Mouse (Mus musculus): ENCODE measurements around the gene Pbx4.

Pbx4 gene

DNA sequence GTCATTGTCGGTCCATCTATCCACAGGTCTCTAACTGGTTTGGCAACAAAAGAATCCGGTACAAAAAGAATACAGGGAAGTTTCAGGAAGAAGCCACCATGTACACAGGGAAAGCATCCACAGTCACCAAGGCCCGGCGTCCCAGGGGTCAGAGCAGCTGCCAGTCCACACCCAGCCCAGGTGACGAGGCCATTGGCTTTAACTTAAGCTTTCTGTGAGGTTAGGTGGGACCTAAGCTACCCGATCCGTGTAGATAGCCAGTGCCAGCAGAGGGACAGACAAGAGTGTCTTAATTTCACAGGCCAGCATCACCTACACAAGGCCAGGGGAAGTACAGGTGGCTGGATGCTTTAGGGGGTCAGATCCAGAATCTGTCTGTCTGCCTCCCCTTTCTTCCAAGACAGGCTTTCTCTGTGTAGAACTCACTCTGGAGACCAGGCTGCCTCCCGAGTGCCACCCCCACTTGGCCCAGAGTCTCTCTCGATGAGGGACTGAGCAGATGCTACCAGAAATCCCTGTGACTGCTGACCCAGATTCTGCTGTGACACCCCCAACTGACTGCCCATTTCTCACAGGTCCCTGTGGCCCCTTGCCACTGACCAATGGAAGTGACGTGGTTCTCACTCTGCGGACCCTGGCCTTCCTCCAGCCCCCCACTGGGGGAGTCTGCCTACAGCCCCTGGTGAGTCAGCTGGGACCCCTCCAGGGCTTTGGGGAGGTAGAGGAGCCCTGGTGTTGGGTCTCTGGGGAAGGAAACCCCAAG lies 37.9 kb downstream of the Pbx4 start:
- DNase-seq (ENCODE audit: low read depth in 2 of 2, low spot score in 2 of 2) = no peak

DNA sequence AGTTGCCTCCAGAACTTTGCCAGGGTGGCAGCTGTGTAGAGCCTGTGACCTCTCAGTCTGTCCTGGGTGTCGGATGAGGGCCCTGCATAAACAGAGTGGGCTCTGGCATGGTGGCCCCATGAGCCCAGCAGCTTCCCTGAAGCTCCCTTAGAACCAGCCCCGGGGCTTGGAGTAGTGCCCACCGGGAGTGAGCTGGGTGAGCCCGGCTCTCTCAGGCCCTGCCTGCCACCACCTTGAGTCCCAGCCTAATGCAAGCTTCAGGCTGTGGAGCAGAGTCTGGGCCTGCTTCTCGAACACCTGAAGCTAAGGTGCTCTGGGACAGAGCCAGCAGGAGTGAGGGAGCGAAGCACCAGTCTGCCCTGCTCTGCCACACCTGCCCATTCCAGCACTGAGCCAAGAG lies 38.6 kb downstream of the Pbx4 start:
- no peak for DNase-seq (ENCODE audit: low read depth in 2 of 2, low spot score in 2 of 2)

DNA sequence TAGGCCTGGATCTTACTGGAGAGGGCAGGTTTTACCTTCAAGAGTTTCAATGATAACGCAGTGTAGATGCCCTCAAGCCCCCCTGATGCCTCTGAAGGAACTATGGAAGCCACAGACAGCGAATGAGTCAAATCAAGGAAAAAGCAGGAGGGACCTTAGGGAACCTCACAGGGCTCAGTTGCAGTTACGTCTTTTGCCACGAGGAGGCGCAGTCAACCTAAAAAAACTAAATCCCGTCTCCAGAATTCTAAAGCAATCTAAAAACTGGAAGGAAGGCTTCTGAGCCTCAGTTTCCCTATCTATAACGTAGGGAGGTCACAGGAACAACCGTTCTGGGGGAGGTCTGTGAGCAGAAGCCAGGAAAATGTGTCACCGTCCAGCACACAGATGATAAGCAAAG lies 41.9 kb downstream of the Pbx4 start:
- peak in 1 of 2 experiments; percentile 54 for DNase-seq (ENCODE audit: low read depth in 2 of 2, low spot score in 2 of 2)

DNA sequence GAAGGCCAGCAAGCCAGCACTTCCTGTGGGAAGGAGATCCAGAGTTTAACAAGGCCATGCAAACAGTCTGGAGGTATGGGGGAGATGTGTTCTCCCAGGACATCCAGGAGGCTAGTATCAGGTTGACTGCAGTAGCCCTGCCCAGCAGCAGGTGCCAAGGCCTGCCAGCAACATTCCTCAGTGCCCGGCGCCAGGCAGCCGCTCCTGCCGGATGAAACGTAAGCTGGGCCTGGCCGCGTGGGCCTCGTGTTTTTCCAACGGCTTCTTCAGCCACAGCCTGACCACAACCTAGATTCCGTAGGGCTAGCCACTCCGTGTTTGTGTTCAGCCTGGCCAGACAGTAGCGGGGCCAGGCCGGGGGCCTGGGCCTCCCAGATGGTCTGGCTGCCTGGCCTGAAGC lies 42.4 kb downstream of the Pbx4 start:
- no peak for DNase-seq (ENCODE audit: low read depth in 2 of 2, low spot score in 2 of 2)

DNA sequence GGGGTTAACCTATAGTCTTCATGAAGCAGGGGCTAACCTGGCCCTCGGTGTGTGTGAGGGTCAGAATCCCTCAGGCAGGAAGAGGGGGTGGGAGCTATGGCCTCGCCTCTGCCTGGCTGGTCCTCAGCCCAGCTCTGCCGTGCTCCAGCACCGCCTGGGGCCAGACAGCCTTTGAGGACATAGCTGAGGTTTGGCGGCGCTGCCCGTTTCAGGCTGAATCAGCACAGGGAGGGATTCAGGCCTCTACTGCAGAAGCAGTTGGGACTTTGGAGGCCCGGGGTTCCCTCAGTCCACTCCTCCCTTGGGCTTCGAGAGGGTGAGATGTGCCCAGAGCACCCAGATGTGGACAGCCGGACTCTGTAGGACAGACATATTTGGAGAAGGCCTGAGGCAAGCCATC lies 43.8 kb downstream of the Pbx4 start:
- DNase-seq (ENCODE audit: low read depth in 2 of 2, low spot score in 2 of 2) = no peak

DNA sequence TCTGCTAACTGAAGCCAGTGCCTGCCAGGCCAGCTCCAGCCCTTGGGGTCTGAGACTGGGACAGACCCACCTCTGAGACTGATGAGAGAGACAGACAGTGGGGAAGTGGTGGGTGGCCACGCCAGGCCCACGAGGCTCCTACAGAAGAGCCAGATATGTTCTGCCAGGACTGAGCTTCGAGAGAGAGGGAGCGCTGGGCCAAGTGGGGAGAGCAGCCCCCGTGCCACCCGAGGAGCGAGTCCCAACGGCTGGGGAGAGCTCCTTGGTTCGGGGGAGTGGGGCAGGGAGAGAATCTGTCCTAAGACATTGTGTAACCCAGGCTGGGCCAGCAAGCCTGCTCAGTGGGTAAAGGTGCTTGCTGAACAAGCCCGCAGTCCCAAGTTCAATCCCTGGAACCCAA lies 44.7 kb downstream of the Pbx4 start:
- DNase-seq (ENCODE audit: low read depth in 2 of 2, low spot score in 2 of 2) = no peak

DNA sequence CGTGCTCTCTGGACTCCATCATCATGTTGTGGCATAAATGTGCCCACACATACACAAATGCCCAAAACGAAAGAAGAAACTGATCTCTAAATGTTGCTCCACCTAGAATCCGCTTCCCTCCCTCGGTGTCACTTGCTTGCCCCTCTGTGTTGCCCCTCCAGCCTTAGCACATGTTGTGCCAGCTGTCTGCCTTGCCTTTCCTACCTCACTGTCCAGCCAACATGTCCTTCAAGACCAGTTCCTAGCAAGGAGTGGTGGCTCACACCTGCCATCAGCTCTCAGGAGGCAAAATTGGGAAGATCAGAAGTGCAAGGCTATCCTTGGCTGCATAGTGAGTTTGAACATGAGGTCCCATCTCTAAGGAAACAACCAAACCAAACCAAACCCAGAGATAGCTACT lies 45.1 kb downstream of the Pbx4 start:
- no peak for DNase-seq (ENCODE audit: low read depth in 2 of 2, low spot score in 2 of 2)

DNA sequence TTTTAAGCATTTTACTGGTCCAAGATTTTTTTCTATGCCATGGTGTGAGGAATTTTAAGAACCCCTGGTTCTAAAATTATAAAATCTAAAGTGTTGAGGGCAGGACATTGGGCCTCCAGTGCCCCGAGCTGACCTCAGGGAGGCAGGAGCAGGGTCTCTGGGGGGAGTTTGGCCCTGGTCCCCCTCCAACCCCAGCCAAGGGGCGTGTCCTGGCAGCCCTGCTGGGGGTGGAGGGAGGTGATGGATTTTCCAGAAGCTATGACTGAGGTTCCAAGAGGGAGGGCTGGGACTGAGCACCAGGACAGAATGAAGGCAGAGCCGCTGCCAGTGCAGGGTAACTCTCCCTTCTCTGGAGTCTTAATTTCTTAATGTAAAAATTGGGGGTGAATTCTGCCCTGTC lies 45.7 kb downstream of the Pbx4 start:
- DNase-seq (ENCODE audit: low read depth in 2 of 2, low spot score in 2 of 2) = no peak

DNA sequence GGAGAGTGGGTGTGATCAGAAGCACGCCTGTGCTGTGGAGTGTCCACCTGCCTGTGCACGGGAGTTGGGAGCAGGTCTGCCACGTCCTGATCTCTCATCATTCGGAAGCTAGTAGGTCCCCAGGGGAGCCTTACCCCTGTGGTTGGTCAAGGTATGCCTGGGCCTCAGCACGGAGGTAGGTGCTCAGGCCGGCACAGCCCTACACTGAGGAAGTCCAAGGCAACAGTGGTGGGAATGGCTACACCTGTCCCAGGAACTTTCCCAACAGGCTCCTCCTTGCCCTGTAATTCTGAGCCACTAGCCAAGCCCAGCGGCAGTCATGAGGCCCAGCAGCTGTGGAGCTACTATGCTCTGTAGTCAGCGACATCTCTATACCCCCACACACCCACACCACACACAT lies 47.4 kb downstream of the Pbx4 start:
- DNase-seq (ENCODE audit: low read depth in 2 of 2, low spot score in 2 of 2) = no peak

DNA sequence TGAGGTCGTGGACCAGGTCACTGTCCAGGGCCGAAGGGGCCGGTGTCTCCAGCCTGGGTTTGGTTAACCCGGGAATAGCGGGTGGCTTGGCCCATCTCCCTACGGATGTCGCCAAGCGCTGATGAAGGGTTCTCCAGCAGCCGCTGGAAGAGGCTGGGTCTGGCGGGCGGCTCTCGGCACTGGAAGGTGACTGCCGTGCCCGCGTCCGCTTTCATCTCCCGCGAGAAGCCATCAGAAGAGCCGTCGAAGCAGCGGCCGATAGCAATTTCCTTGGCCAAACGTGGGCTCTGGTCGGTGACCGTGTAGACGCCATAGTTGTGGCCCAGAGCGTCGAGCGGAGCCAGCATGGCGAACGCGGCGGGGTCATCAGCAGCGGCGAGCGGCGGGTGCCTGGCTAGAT lies 48.5 kb downstream of the Pbx4 start:
- no peak for DNase-seq (ENCODE audit: low read depth in 2 of 2, low spot score in 2 of 2)

DNA sequence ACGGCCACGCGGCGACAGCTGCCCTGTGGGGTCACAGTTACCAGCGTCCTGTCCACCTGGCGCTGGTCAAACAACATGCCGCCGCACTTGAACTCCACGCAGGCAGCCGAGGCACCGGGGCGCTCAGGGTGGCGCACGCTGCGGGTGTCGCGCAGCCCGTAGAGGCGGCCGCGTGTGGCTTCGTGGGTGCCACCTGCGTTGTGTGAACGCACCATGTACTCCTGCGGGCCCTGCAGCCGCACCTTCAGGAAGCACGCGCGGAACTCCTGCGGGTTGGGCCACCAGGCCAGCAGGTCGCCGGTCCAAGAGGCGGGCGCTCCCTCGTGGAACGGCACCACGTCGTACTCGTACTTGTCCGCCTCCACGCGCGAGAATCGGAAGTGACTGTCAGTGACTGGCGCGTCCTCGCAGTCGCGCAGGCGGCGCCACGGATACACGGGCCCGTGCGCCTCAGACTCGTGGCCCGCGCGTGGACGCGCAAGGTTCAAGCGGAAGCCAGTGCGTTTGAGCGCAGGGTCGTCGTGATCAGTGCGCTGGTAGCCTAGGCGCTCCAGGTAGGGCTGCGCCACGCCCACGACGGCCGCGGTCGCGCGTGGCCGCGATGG lies 49.1 kb downstream of the Pbx4 start:
- no peak for DNase-seq (ENCODE audit: low read depth in 2 of 2, low spot score in 2 of 2)

DNA sequence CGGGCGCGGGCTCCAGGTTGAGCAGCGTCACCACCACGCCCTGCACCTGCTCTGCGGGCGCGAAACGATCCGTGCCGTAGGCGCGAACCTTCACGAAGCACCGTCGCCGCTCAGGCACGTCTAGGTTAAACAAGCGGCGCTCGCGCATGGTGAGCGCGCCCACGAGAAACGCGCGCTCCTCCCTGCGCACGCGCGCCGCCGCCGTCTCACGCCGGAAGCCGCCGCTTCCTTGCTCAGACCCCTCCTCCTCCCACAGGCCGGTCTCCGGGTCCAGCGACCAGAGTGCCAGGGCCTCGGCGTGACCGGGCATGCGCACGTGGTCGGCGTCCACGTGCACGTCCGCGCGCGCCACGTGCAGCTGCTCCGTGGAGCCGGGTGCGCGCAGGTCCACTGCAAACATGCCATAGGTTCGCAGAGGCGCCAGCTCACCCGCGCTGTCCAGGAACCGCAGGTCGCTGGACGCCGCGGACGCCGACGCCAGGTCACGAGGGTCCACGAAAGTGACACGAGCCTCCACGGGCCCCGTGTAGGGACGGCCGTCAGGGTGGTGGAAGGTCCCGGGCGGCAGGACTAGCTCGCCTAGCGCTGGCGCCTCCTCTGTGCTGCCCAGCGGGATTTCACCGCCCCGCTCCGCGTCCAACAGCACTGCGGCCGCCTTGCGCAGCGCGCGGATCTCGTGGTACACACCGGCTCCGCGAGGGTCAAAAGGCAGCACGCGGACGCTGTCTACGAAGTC lies 49.9 kb downstream of the Pbx4 start:
- no peak for DNase-seq (ENCODE audit: low read depth in 2 of 2, low spot score in 2 of 2)

DNA sequence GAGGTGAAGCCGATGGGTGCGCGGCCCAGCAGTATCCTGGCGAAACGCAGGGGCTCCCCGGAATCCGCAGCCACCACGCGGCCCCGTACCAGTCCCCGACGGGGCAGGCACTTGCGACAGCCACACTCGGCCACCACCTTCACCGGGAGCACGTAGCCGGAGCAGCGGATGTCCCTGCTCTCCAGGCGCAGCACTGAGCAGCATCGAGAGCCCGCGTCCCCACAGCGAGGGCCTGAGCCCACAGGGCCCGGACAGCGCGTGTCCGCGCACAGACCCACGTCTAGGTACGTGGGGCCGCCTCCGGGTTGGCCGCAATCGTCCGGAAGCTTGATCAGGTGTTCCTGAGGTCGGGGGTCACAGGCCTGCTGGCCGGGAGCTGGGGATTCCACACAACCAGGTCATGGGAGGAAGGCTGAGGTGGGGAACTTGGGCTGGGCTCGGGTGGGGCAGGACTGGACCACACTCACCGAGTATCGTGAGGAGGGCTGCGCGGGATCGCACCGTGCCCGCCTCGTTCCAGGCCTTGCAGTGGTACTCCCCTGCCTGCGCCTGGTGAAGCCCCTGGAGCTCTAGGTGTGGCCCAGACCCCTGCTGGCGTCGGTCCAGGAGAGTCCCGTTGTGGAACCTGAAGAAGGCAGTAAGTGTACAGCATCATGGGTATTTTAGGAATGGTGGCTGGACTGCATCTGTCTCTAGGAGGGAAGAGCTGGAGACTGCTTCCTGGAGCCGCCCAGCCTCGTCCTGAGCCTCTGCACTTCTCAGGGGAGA lies 50.7 kb downstream of the Pbx4 start:
- no peak for DNase-seq (ENCODE audit: low read depth in 2 of 2, low spot score in 2 of 2)

DNA sequence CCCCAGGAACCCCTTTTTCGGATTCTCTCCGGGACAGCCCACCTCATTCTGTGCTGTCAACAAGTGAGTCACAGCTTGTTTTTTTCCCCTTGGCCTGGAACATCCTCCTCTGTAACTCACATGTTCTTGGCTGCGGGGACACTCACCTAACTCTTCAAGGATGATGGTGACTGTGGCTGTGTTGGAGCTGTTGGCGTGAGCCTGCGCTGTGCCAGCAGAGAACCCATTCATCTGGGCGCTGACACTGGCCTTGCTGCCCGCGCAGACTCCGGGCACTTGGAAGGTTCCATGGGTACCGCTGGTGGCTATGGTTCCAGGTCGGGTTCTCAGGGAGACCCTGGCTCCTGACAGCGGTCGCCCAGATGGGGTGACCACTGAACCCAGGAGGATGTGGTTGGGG lies 51.9 kb downstream of the Pbx4 start:
- DNase-seq (ENCODE audit: low read depth in 2 of 2, low spot score in 2 of 2) = no peak

DNA sequence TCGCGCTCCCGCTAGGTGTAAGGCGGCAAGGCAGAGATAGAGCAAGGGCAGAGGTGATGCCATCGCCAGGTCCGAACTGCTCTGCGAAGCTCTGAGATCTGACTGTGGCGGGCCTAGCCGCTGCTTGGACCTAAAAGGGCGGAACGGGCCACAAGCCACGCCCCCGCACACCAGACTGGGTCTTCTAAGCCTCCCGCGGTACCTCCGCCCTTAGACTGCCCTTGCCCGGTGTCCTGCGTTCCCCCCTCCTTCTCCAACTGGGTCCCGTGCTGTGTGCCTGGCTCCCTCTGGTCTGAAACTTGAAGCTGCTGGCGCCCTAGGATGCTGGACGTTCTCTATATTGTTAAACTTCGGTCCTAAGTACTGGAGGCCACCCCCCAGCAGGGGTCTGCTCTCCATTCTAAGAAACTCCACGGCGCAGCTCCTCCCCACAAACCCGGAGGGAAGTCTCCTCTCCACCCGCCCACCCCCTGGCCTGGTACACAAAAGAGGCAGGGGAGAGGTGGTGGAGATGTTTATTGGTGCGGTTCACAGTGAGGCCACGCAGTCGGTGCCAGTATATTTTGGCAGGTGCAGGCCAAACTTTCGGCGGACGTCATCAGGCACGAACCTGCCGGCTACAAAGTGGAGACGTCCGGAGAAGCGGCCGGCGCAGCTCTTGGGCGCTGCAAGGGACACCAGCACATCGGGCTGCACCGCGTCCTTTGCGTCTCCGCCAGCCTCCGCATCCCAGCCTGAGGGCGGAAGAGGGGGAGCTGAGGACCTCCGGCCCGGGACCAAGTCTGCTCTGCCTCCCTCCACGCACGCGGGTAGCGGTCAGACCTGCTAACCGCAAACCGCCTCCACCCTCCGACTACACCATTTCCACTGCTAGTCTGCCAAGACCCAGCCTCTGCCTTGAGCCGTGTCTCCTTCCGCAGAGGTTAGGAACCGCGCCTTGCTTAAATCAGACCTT lies 55.3 kb downstream of the Pbx4 start, which contains the start of gene Cilp2:
TSS of gene Cilp2 (minus strand) at position 399 of the 955 bp plus-strand sequence.
- DNase-seq (ENCODE audit: low read depth in 2 of 2, low spot score in 2 of 2) = no peak

DNA sequence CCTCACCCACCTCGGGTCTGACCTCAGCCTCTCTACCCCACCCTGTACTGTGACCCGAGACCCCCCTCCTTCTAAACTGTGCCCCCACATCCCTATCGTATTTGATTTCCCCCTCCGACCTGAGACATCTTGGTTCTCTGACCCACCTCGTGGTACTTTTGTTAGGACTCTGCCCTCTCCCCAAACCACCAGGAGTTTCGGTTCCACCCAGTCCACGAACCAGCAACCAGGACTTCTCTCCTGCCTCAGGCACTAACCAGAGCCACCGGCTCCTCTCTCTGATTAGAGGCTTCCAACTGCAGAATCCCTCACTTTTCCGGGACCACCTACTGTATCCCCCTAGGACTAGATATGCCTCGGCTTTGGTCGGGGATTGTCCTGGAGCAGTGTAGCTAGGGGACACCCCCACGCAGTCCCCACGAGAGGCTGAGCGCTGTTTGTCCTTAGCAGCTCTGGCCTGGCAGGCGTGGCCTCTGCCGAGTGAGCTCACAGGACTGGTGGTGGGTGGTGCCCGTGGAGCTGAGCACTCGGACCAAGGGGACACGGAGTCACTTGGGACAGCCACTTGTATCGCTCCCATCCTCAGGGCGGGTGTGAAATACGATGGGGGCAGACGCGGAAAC lies 56.1 kb downstream of the Pbx4 start:
- no peak for DNase-seq (ENCODE audit: low read depth in 2 of 2, low spot score in 2 of 2)

DNA sequence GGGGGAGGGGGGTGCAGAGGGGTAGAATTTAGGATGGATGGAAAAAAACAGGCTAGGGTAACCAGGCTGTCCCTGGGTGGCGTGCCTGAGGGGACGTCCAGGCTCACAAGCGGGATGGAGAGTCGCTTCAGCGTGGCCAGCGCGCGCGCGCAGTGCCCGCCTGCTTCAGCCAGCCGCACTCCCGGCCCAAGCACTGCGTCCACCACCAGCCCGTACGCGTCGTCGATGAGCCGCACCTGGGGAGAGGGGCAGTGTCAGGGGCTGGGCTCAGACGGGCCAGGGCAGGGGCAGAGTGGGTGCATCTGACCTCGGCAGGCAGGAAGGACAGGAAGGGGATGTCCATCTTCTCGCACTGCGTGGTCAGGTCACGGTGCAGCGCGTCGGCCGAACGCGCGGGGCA lies 56.6 kb downstream of the Pbx4 start:
- no peak for DNase-seq (ENCODE audit: low read depth in 2 of 2, low spot score in 2 of 2)

DNA sequence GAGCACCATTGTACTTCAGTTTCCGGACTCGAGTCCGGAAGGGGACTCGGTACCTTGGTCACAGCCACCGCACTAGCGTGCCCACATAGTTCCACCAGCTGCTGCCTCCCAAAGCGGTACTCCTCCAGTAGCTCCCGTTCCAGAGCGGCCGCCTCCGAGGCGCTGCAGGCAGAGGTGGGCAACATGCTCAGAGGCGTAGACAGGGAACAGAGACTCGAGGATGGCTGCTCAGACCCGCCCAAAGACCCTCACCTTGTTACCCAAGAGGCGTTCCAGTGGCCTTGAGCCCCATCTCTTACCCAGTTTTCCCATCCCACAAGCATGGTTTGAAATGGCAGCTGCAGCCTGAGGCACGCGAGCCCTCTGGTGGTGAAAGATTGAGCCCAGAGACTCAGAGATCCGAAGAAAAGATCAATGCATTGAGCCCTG lies 58.5 kb downstream of the Pbx4 start:
- no peak for DNase-seq (ENCODE audit: low read depth in 2 of 2, low spot score in 2 of 2)

DNA sequence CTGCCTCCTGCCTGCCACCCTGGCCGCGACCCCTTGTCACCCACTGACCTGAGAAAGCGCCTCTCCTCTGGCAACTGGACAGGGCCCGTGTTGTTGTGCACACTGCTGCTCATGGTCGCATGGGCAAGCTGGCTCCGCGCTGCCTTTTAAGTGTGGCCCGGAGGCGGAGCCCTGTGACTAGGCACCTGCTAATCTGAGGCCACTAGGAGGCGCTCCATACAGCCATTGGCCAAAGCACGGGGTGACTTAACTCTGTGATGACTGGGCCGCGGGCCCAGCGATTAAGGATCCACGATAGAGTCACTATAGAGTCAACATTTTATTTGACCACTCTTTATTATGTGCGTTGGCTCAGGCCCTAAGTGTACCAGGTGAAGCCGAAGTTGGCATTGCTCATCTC lies 61.6 kb downstream of the Pbx4 start:
- peak; percentile 53 to 55 for DNase-seq (ENCODE audit: low read depth in 2 of 2, low spot score in 2 of 2)

DNA sequence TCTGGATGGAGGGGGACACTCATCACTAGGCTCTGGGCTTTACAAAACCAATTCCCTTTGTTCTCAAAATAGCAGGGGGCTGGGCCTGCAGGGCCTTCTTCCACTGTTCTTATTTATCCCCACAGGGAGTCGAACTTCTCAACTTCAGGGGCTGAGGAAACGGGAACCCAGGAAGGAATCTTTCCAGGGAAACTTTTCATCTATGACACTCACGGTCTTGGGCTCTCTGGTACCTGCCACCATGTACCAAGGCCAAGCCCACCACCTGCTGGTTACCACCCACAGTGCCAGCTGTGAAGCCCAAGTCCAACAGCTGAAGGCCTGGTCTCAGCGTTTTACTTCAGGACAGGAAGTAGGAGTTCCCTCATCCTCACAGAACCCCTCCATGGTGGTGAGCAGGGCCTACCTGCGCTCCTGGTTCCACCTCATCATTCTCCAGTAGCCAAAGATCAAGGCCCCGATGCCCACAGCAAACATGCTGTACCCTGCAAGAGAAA lies 62.6 kb downstream of the Pbx4 start:
- no peak for DNase-seq (ENCODE audit: low read depth in 2 of 2, low spot score in 2 of 2)

Data from CD8-positive naive resting alpha-beta T cell, adult 2 months (primary cell).